Mouse (Mus musculus) E14TG2a.4 (cell line): Measurements from ENCODE around the gene Aurka.

Experiments
- CTCF ChIP-seq: conservative IDR thresholded peaks from 2 replicates; pipeline ENCODE4 v1.5.1; 2014; ENCODE audit warnings: low read length
- NANOG ChIP-seq: IDR thresholded peaks from 2 replicates; pipeline ENCODE4 v1.6.1; 2014; ENCODE audit warnings: borderline replicate concordance, low read length, mixed read lengths

GRCm38 (mm10) chr2:172416876-172417275, 46.5 kb upstream of the Aurka start:
- TF ChIP-seq CTCF = no peak
- no peak for TF ChIP-seq NANOG
